Mouse (Mus musculus): ENCODE measurements around the gene Gm6588.

- TF ChIP-seq CTCF (IDR thresholded peaks at IDR 0.05; ENCODE audit: extremely low read depth, insufficient read length, insufficient replicate concordance, low read depth, low read length) (no peak), POLR2A (IDR thresholded peaks at IDR 0.05; ENCODE audit: low read depth, low read length) (no peak)
Measured at GRCm38 (mm10) chr5:112448747-112449440, at the start of gene Gm6588.
